Mouse (Mus musculus) midbrain, embryonic 11.5 days (tissue): ENCODE results near the gene Ankrd28. TPM values are rescaled to one million over a fixed set of nuclear protein-coding genes. Genes with fewer than 3 reads are reported as not detected.

Experiments used
- ATAC-seq: fragments of 200-750 bp; cut with Nextera tagmentation; 2 replicates; pipeline ENCODE4 v1.8.0; 2017; ENCODE audit warnings: moderate TSS enrichment, moderate library complexity; ENCODE audit not compliant: low FRiP score
- DNase-seq: peaks from one replicate; pipeline ENCODE4 v3.0.0; 2015; ENCODE audit warnings: low spot score; ENCODE audit errors: missing footprints
- H3K27ac ChIP-seq: fragments of 300-500 bp; sonication (generic); 2 replicates; pipeline ENCODE4 v1.5.1; 2014; ENCODE audit warnings: low read depth, low read length
- H3K27me3 ChIP-seq: fragments of 300-500 bp; sonication (generic); 2 replicates; pipeline ENCODE4 v1.6.1; 2014; ENCODE audit warnings: mild to moderate bottlenecking, low read length, moderate library complexity, mixed read lengths; ENCODE audit not compliant: control insufficient read depth, insufficient read depth
- H3K36me3 ChIP-seq: fragments of 300-500 bp; sonication (generic); 2 replicates; pipeline ENCODE4 v1.6.1; 2014; ENCODE audit warnings: mild to moderate bottlenecking, low read length, moderate library complexity, mixed read lengths; ENCODE audit not compliant: control insufficient read depth, insufficient read depth
- H3K4me1 ChIP-seq: fragments of 300-500 bp; sonication (generic); 2 replicates; pipeline ENCODE4 v1.6.1; 2014; ENCODE audit warnings: low read length; ENCODE audit not compliant: control insufficient read depth, insufficient read depth
- H3K4me2 ChIP-seq: fragments of 300-500 bp; sonication (generic); 2 replicates; pipeline ENCODE4 v1.6.1; 2014; ENCODE audit warnings: mild to moderate bottlenecking, moderate library complexity
- H3K4me3 ChIP-seq: fragments of 300-500 bp; sonication (generic); 2 replicates; pipeline ENCODE4 v1.5.1; 2014; ENCODE audit warnings: low read depth, low read length
- H3K9ac ChIP-seq: fragments of 300-500 bp; sonication (generic); 2 replicates; pipeline ENCODE4 v1.6.1; 2014; ENCODE audit warnings: low read length
- H3K9me3 ChIP-seq: fragments of 300-500 bp; sonication (generic); 2 replicates; pipeline ENCODE4 v1.6.1; 2016; ENCODE audit warnings: low read length; ENCODE audit not compliant: control insufficient read depth
- WGBS: fragments of 180-500 bp; shearing (Covaris S2); extraction: QIAGEN DNeasy Blood & Tissue Kit; methylation state at CpG from one replicate; pipeline ENCODE4 v1.1.7; 2014; 5-methylcytosine and 5-hydroxymethylcytosine counted together
- polyA plus RNA-seq: library from polyadenylated mRNA; unstranded; fragments of >200 nt; fragmentation: Nextera tagmentation; extraction: Ambion mirVana; gene quantifications from 2 replicates; pipeline ENCODE4 v1.2.1, GENCODE M21; 2014

The Ankrd28 gene
- polyA plus RNA-seq, 1 experiment from 2014 or later, result 8.9 TPM

- Histone ChIP-seq H3K36me3 (no peaks in the 10 kb centered on the region), H3K9ac (no peak overlapping the region), H3K4me1 (peaks cover 4% of the 10 kb centered on the region; the same call in 1 of the 2 replicates), H3K27me3 (no peaks in the 10 kb centered on the region), H3K9me3 (no peaks in the 10 kb centered on the region), H3K4me2 (no peak overlapping the region), H3K4me3 (no peak overlapping the region), H3K27ac (no peak overlapping the region)
- DNase-seq, result no peak
- 87% methylated on average over 5 of the region's 5 CpGs for WGBS
- ATAC-seq, result no peak
Observed at GRCm38 (mm10) chr14:31800446-31800845, 30.0 kb downstream of the Ankrd28 start.

GRCm38 (mm10) chr14:31798937-31799336, 31.5 kb downstream of the Ankrd28 start:
- peak; percentile 56 for DNase-seq
- Histone ChIP-seq H3K36me3 (no peaks in the 10 kb centered on the region), H3K4me3 (no peak overlapping the region), H3K27ac (no peak overlapping the region), H3K4me1 (peaks cover 4% of the 10 kb centered on the region; the same call in 1 of the 2 replicates), H3K27me3 (no peaks in the 10 kb centered on the region), H3K9ac (no peak overlapping the region), H3K9me3 (no peaks in the 10 kb centered on the region), H3K4me2 (no peak overlapping the region)
- ATAC-seq, result no peak
- WGBS, result 72% methylated on average over 10 of the region's 10 CpGs

- DNase-seq (peak; percentile 66), ATAC-seq (no peak)
- 38% methylated on average over 1 of the region's 1 CpGs for WGBS
- H3K4me1 ChIP-seq, result no peaks in the 10 kb centered on the region
- H3K9ac ChIP-seq, result no peak overlapping the region
- H3K27me3 ChIP-seq, result no peaks in the 10 kb centered on the region
- no peaks in the 10 kb centered on the region for H3K36me3 ChIP-seq
- H3K27ac ChIP-seq, result no peak overlapping the region
- H3K4me2 ChIP-seq, result no peak overlapping the region
- H3K4me3 ChIP-seq, result no peak overlapping the region
- no peaks in the 10 kb centered on the region for H3K9me3 ChIP-seq
Observed at GRCm38 (mm10) chr14:31795535-31795934, 34.9 kb downstream of the Ankrd28 start.

- Histone ChIP-seq H3K27ac (no peak overlapping the region), H3K27me3 (no peaks in the 10 kb centered on the region), H3K36me3 (no peaks in the 10 kb centered on the region), H3K4me1 (no peaks in the 10 kb centered on the region), H3K9ac (no peak overlapping the region), H3K4me2 (no peak overlapping the region), H3K4me3 (no peak overlapping the region), H3K9me3 (no peaks in the 10 kb centered on the region)
- no peak for ATAC-seq
- 41% methylated on average over 1 of the region's 1 CpGs for WGBS
- DNase-seq, result no peak
Observed at GRCm38 (mm10) chr14:31794776-31795126, 35.7 kb downstream of the Ankrd28 start.

GRCm38 (mm10) chr14:31793979-31794775, 36.3 kb downstream of the Ankrd28 start:
- H3K36me3 ChIP-seq, result no peaks in the 10 kb centered on the region
- no peak overlapping the region for H3K4me2 ChIP-seq
- no peaks in the 10 kb centered on the region for H3K4me1 ChIP-seq
- no peaks in the 10 kb centered on the region for H3K9me3 ChIP-seq
- H3K9ac ChIP-seq, result no peak overlapping the region
- H3K4me3 ChIP-seq, result no peak overlapping the region
- DNase-seq (peak; percentile 93), ATAC-seq (peak; percentile 65; the same call in 1 of the 2 replicates)
- 77% methylated on average over 4 of the region's 4 CpGs for WGBS
- H3K27ac ChIP-seq, result no peak overlapping the region
- no peaks in the 10 kb centered on the region for H3K27me3 ChIP-seq

GRCm38 (mm10) chr14:31790797-31791196, 39.7 kb downstream of the Ankrd28 start:
- 81% methylated on average over 1 of the region's 1 CpGs for WGBS
- DNase-seq, result peak; percentile 82

GRCm38 (mm10) chr14:31786906-31787305, 43.5 kb downstream of the Ankrd28 start:
- no peak for DNase-seq
- H3K36me3 ChIP-seq, result no peaks in the 10 kb centered on the region
- WGBS, result 68% methylated on average over 2 of the region's 2 CpGs
- no peaks in the 10 kb centered on the region for H3K9me3 ChIP-seq
- H3K9ac ChIP-seq, result no peak overlapping the region
- ATAC-seq, result no peak
- H3K4me2 ChIP-seq, result no peak overlapping the region
- peaks cover 4% of the 10 kb centered on the region for H3K4me1 ChIP-seq
- H3K27me3 ChIP-seq, result no peaks in the 10 kb centered on the region
- H3K27ac ChIP-seq, result no peak overlapping the region
- H3K4me3 ChIP-seq, result no peak overlapping the region

More at GRCm38 (mm10) chr14:31790797-31791196, 39.7 kb downstream of the Ankrd28 start:
- no peak overlapping the region for H3K9ac ChIP-seq
- no peak for ATAC-seq
- H3K4me3 ChIP-seq, result no peak overlapping the region
- H3K4me2 ChIP-seq, result no peak overlapping the region
- no peaks in the 10 kb centered on the region for H3K27me3 ChIP-seq
- no peak overlapping the region for H3K27ac ChIP-seq
- H3K9me3 ChIP-seq, result no peaks in the 10 kb centered on the region
- no peaks in the 10 kb centered on the region for H3K36me3 ChIP-seq
- no peaks in the 10 kb centered on the region for H3K4me1 ChIP-seq

GRCm38 (mm10) chr14:31785681-31786080, 44.8 kb downstream of the Ankrd28 start:
- Histone ChIP-seq H3K36me3 (no peaks in the 10 kb centered on the region), H3K27ac (no peak overlapping the region)
- ATAC-seq, result no peak

GRCm38 (mm10) chr14:31784975-31785374, 45.5 kb downstream of the Ankrd28 start:
- no peaks in the 10 kb centered on the region for H3K9me3 ChIP-seq
- H3K4me1 ChIP-seq, result peaks cover 17% of the 10 kb centered on the region
- no peak overlapping the region for H3K4me2 ChIP-seq
- no peaks in the 10 kb centered on the region for H3K27me3 ChIP-seq
- ATAC-seq (no peak), DNase-seq (no peak)
- WGBS, result 91% methylated on average over 5 of the region's 5 CpGs
- H3K4me3 ChIP-seq, result no peak overlapping the region
- H3K9ac ChIP-seq, result no peak overlapping the region
- no peaks in the 10 kb centered on the region for H3K36me3 ChIP-seq
- H3K27ac ChIP-seq, result no peak overlapping the region

More at GRCm38 (mm10) chr14:31785681-31786080, 44.8 kb downstream of the Ankrd28 start:
- H3K9me3 ChIP-seq, result no peaks in the 10 kb centered on the region
- no peak overlapping the region for H3K4me3 ChIP-seq
- DNase-seq, result no peak
- no peak overlapping the region for H3K9ac ChIP-seq
- H3K4me1 ChIP-seq, result peaks cover 15% of the 10 kb centered on the region
- no peaks in the 10 kb centered on the region for H3K27me3 ChIP-seq
- H3K4me2 ChIP-seq, result no peak overlapping the region
